Mouse (Mus musculus) embryonic fibroblast, embryonic 13.5 days (primary cell): ENCODE results near the gene Pan3. TPM values are rescaled to one million over a fixed set of nuclear protein-coding genes. Genes with fewer than 3 reads are reported as not detected.

Source experiments
- H3K27ac ChIP-seq: 2 replicates; pipeline ENCODE4 v1.5.1; 2012; ENCODE audit warnings: low read length, control low read depth, inconsistent platforms; ENCODE audit not compliant: insufficient read depth
- H3K4me1 ChIP-seq: 2 replicates; pipeline ENCODE4 v1.6.1; 2011; ENCODE audit warnings: low read length; ENCODE audit not compliant: control insufficient read depth, insufficient read depth
- H3K4me3 ChIP-seq: 2 replicates; pipeline ENCODE4 v1.5.1; 2011; ENCODE audit warnings: mild to moderate bottlenecking, control low read depth, low read length; ENCODE audit not compliant: insufficient read depth
- CTCF ChIP-seq: IDR thresholded peaks from 2 replicates; pipeline ENCODE4 v1.5.1; 2011; ENCODE audit warnings: mild to moderate bottlenecking, control low read depth, low read length, moderate library complexity, borderline replicate concordance; ENCODE audit not compliant: insufficient read depth
- POLR2A ChIP-seq: IDR thresholded peaks from 2 replicates; pipeline ENCODE4 v1.6.1; 2011; ENCODE audit warnings: low read depth, mild to moderate bottlenecking, control low read depth, low read length, moderate library complexity
- polyA plus RNA-seq: library from polyadenylated mRNA; stranded (reverse); fragments of >200 nt; gene quantifications from 2 replicates; pipeline ENCODE4 v1.2.4, GENCODE M21; 2011; ENCODE audit warnings: low read depth; ENCODE audit not compliant: missing spikeins, insufficient read length

Gene Pan3
- polyA plus RNA-seq, 1 experiment = 105 TPM

GRCm38 (mm10) chr5:147572695-147573094, 142.7 kb downstream of the Pan3 start:
- no peaks in the 10 kb centered on the region for H3K4me1 ChIP-seq
- H3K4me3 ChIP-seq = no peak overlapping the region
- no peak overlapping the region for H3K27ac ChIP-seq
- TF ChIP-seq POLR2A (no peak), CTCF (no peak)

DNA sequence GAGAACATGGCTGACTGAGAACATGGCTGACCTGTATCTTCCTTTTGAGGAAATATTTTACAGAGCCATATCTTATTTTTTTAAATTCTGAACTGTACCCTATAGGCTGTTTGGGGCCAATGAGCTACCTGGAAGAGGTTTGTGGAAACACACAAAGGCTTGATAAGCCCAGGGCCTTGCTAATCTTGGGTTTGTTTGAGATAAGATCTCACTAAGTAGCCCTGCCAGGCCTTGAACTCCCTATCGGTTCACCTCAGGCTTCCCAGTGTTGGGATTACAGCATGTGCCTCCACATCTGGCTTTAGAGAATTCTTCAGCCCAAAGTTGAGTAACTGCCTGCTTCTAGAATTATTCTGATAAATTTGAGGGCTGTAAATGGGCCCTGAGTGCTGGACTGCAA, 143.6 kb downstream of the Pan3 start:
- H3K4me1 ChIP-seq = no peaks in the 10 kb centered on the region
- H3K27ac ChIP-seq = no peak overlapping the region
- TF ChIP-seq POLR2A = no peak
- no peak for TF ChIP-seq CTCF
- H3K4me3 ChIP-seq = no peak overlapping the region

DNA sequence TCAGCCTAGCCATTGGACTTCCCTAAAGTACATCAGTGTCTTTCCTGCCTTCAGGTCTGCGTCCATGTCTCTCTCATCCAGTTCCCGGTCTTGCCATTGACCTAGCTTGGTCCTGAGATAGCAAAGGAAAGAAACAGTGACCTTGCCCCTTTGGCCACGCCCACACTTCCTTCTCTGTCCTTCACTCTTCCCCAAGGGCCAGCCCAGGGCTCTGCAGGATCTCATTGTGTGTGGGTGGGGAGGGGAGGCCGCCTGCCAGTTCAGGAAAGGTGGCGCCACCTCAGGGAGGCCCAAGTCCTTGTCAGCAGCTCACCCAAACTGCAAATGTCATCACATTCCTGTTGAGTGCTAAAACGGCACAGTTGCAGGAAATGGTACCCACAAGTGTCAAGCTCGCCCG, 144.6 kb downstream of the Pan3 start:
- no peaks in the 10 kb centered on the region for H3K4me1 ChIP-seq
- TF ChIP-seq CTCF (no peak), POLR2A (no peak)
- H3K4me3 ChIP-seq = no peak overlapping the region
- no peak overlapping the region for H3K27ac ChIP-seq

DNA sequence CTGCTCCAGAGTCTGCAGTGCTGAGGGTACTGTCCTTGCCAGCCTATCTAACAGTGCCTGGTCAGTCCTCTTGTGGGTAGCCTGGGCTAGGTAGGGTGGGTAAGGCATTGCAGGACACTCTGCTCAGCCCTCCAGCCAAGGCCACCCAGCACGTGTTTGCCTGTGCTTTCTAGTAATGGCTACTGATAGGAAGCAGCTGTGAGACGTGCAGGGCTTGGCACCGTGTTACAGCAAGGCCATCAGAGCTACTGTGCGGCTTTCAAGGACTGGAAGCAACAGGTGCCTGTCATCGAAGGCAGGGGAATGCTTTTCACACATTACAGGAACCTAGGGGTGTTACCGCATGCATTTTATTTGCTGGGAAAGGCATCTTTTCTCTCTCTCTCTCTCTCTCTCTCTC, 147.0 kb downstream of the Pan3 start:
- H3K4me3 ChIP-seq = no peak overlapping the region
- TF ChIP-seq POLR2A (no peak), CTCF (no peak)
- H3K27ac ChIP-seq = no peak overlapping the region
- no peaks in the 10 kb centered on the region for H3K4me1 ChIP-seq

- TF ChIP-seq POLR2A (no peak), CTCF (no peak)
- Histone ChIP-seq H3K27ac (no peak overlapping the region), H3K4me3 (no peak overlapping the region), H3K4me1 (no peaks in the 10 kb centered on the region)
These were observed 149.2 kb downstream of the Pan3 start for GRCm38 (mm10) chr5:147579148-147579547.

GRCm38 (mm10) chr5:147579691-147580090, 149.7 kb downstream of the Pan3 start:
- Histone ChIP-seq H3K4me3 (no peak overlapping the region), H3K4me1 (no peaks in the 10 kb centered on the region), H3K27ac (no peak overlapping the region)
- TF ChIP-seq POLR2A (no peak), CTCF (no peak)

DNA sequence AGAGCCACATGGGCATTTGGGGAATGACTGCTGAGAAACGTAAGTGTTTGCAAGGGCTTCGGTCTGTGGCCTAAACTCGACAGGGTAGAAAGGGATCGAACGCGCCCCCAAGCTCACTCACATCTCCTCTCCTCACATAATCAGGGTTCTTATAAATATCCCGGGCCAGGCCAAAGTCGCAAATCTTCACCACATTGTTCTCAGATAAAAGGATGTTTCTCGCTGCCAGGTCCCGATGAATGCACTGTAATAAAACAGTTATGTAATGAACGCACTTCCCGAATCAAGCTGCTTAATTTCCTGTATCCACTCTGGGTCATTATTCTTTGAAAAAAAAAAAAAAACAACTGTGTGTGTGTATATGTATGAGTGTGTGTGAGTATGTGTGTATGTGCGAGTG, 150.2 kb downstream of the Pan3 start:
- Histone ChIP-seq H3K4me3 (no peak overlapping the region), H3K4me1 (no peaks in the 10 kb centered on the region), H3K27ac (no peak overlapping the region)
- TF ChIP-seq CTCF (no peak), POLR2A (no peak)

DNA sequence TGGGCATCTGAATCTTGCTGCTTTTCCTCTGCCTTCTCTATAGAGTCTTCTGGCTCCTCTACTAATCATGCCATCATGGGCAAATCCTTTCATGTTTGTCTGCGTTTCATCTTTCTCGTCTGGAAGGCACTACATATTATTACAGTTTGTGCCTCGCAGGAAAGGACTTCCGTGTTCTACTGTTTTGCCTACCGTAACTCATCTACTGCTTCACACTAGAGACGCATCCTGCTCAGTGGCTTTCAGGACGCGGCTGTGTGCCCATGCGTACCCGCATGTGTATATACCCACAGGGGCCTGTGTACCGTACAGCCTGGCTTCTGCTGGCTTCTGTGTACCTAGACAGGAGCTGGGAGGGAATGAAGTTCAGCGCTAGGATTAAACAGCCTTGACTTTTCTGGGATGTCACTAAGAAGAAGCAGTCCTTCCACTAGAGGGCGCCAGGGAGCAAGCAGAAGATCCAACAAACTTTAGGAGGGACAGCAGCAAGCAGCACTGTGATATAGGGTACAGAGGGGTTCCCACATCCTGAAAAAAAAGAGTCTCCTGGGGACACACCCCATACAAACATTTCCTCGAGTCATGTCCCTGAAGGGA, 153.8 kb downstream of the Pan3 start:
- no peak overlapping the region for H3K27ac ChIP-seq
- peak; percentile 65; the same call in 1 of the 2 replicates for TF ChIP-seq CTCF
- TF ChIP-seq POLR2A = no peak
- no peaks in the 10 kb centered on the region for H3K4me1 ChIP-seq
- no peak overlapping the region for H3K4me3 ChIP-seq

DNA sequence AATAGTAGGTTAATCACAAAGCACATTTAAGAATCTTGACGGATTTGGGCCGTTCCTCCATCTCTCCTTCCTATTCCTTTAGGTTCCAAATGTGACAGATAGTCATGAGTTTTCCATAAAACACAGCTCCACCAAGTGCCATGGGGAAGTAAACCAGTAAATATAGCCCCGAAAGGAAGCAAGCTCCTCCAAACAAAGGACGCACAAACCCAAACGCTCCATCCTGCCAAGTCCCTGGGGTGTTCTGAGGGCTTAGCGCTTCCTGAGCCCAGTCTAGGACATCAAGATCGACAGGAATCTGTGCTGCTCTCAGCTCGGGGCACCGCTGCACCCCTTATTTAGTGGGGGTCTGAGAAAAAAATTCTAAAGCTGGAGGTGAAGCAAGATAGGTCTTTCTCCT, 154.7 kb downstream of the Pan3 start:
- Histone ChIP-seq H3K4me1 (no peaks in the 10 kb centered on the region), H3K4me3 (no peak overlapping the region), H3K27ac (no peak overlapping the region)
- TF ChIP-seq CTCF = no peak
- TF ChIP-seq POLR2A = no peak

DNA sequence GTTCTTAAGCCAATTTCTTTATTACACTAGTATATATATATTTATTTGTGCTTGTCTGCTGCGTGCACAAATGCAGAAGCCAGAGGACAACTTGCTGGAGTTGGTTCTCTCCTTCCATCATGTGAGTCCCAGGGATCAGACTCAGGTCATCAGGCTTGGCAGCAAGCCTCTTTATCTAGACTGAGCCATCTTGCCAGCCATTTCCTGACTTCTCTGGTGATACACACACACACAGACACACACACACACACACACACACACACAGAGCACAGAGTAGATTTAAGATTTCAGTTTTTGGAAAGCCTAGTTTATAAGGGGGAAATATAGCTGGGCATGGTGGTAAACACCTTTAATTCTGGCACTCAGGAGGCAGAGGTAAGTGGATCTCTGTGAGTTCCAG, 155.1 kb downstream of the Pan3 start:
- TF ChIP-seq POLR2A (no peak), CTCF (no peak)

More for the DNA sequence above, 155.1 kb downstream of the Pan3 start:
- no peaks in the 10 kb centered on the region; the same call in 1 of the 2 replicates for H3K4me1 ChIP-seq
- no peak overlapping the region for H3K4me3 ChIP-seq
- H3K27ac ChIP-seq = no peak overlapping the region
